Mouse (Mus musculus) adrenal gland, postnatal 4 days (tissue): ENCODE results near the gene Irx6. TPM values are rescaled to one million over a fixed set of nuclear protein-coding genes. Genes with fewer than 3 reads are reported as not detected.

Experiments
- DNase-seq, 2 experiments: peaks; one replicate each; pipeline ENCODE4 v3.0.0; 2021 to 2022; ENCODE audit warnings: low spot score in 2 of 2, mixed read lengths in 2 of 2
- total RNA-seq, 2 experiments: library from RNA; stranded (reverse); gene quantifications; 2 replicates each; pipeline ENCODE4 v1.2.3; 2021

Irx6 gene
- total RNA-seq, 2 experiments from 2014 or later: not detected

DNA sequence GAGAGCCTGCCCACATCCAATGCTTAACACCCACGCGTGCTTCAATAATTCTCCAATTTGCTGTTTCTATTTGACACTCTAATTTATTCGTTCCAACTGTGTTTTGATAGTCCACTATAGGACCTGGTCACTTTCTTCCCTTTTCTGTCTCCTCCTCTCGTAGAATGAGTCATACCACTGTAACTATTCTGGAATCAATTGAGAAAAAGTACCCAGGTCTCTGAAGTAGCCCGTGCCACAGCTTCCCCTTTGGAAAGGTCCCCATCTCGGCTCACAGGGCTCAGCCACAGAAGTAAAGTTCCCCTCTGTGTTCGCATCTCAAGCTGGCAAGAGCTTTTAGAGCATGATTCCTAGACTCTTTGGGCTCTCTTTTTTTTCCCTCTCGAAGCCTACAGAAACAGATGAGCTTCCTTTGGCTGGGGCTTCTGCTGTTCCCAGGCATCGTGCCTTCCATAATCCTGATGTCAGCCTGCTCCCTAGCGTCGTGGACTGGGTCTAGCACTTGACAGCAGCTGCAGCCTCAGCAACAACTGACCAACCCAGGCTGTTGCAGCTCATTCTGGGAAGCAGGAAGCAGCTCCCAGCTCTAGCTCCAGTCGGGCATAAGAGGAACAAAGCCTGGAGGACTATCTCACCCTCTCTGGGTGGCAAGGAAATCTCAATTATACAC, 47.3 kb downstream of the Irx6 start:
- DNase-seq: no peak

DNA sequence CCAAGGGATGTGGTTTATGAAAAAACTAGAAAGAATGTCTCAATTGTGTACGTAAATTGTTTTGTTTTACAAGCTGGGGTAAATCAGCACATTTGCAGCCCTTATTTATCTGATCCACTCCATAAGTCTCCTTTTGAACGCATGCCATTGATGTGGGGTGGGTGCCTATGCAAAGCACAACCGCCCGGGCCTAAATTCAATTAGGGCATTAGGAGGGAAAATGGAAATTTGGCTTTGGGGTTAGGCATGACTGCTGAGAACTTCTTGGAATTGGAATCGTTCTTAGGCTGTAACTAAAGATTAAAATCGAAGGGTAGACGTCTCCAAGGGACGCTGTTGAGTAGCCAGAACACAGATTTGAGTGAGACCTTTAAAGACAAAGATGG, 47.8 kb downstream of the Irx6 start:
- no peak for DNase-seq

DNA sequence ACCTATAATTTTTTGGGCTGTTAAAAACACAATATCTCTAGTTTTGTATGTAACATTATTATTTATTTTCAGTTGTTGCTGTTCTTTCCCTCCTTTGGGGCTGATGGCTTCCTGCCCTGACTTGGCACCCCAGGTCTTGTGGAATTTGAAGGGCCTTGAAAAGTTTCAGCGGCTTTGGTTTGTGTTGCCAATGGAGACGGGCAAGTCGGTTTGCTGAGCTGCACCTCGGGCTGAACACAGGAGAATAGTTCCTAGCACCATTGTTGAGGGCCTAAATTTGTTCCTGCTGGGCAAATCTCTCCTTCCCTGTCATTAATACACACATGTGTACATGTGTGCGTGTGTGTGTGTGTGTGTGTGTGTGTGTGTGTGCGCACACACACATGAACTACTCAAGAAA, 49.2 kb downstream of the Irx6 start:
- DNase-seq: no peak

DNA sequence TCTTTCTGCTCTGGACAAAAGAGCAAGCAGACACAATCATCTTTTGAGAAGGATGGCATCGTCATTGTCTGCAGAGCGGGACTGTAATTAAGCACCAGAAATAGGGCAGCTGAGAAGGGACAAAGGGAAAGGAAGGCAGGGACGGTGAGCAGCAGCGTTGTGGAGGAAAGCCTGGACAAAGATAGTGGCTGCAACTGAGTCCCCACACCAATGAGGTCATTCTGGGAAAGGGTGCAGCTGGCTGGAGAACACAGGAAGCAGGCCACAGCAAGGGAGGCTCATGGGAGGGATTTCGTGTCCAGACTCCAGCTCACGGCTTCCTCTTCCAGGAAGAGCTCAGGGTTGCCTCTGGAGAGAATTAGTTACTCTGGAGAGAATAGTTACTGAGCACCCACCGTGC, 49.9 kb downstream of the Irx6 start:
- no peak for DNase-seq

DNA sequence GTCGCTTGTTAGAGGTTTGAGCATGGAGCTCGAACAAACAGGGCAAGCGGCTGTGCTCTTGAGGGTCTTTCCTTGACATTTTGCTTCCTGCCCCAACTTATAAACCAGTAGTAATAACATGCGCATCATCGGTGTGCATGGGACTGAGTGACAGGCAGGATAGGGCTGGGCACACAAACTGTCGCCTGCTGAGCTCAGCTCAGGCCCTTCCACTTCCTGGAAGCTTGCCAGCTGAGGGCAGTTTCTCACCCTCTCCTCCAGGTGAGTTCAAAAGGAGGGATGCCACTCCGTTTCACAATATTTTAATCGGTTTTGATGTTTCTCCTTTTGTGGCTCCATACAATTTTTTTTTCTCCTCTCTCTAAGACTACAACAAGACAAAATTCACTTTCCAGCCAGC, 50.3 kb downstream of the Irx6 start:
- no peak for DNase-seq

Other genes starting within 250 kb of the Irx6 start
- gene Mmp2, start 153.0 kb downstream of the Irx6 start, total RNA-seq: 100 to 1,000 TPM; 103 to 107 TPM
- gene Lpcat2, start 181.1 kb downstream of the Irx6 start, total RNA-seq: 1 to 10 TPM; 5.5 to 6.9 TPM
- under 1 TPM; 0.31 to 0.70 TPM for gene Capns2, start 227.1 kb downstream of the Irx6 start, total RNA-seq